Mouse (Mus musculus): ENCODE results near the gene Sirt7. TPM values are rescaled to one million over a fixed set of nuclear protein-coding genes. Genes with fewer than 3 reads are reported as not detected.
A peak's percentile ranks its signal among the peaks of the same experiment; 100 is the strongest.

Sirt7 gene
- total and polyA plus RNA-seq, 3 experiments, result 74.4 to 91.3 (median 75.2) TPM

DNA sequence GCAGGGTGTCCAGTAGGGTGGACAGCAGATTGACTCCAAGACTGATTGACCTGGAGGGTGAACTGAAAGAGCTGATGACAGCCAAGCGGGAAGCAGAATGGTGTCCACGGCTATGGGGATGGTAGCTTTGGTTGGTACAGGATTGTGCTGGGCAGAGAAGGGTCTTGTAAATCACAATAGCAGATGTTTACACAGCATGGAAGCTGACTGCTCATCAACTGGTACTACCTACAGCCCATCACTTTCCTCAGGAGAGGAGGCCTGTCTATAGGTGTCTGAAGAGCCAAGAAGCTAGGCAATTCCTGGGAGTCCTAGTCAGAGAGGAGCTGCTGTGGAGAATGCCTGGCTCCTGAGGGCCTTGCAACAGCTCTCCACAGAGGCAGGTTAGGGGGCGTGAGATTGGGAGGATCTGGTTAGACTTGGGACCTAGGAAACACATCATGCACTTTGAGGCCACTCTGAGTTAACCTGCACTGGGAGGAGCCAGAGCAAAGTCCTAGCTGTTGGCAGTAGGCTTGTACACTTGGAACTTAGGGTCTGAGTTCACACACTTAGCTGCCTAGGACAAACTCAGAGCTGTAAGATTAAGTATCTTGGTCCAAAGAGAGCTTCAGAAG, 48.6 kb downstream of the Sirt7 start:
- Histone ChIP-seq H3K27me3 (replicated peaks) (no peaks in the 10 kb centered on the region), H3K9me3 (replicated peaks; ENCODE audit: low read length) (no peaks in the 10 kb centered on the region), H3K36me3 (replicated peaks in 1 of 2; ENCODE audit: control insufficient read depth in 1 of 2, insufficient read depth in 1 of 2, low read length in 1 of 2) (peaks cover 32 to 46% of the 10 kb centered on the region in 2 experiments), H3K27ac (ENCODE audit: insufficient read depth, low read depth) (no peak overlapping the region), H3K4me3 (replicated peaks in 1 of 3; ENCODE audit: low read depth in 2 of 3, low read length in 2 of 3, poor library complexity in 1 of 3) (no peak overlapping the region), H3K9ac (ENCODE audit: insufficient read depth, low read depth) (no peak overlapping the region), H3K79me2 (replicated peaks; ENCODE audit: control insufficient read depth, extremely low read depth, insufficient read depth, poor library complexity, severe bottlenecking) (peaks cover 43% of the 10 kb centered on the region), H3K4me2 (ENCODE audit: insufficient read depth, low read depth, poor library complexity, severe bottlenecking) (no peak overlapping the region), H3K4me1 (ENCODE audit: control insufficient read depth in 1 of 2, insufficient read depth in 2 of 2) (peaks cover 11 to 61% of the 10 kb centered on the region in 2 experiments)
- in situ Hi-C loops (cut with MboI; ENCODE audit: low pct_ligation_motif_present, low pct_unique_long_range_greater_than_20kb, low sequenced_read_pairs), result no loop called here
- no peak for DNase-seq (ENCODE audit: extremely low read depth)
- dilution Hi-C loops (cut with MboI; ENCODE audit: extremely low pct_ligation_motif_present, extremely low pct_unique_long_range_greater_than_20kb, low sequenced_read_pairs), result no loop called here
- TF ChIP-seq UBTF (IDR thresholded peaks at IDR 0.05; ENCODE audit: low read depth, low read length) (no peak), TBP (conservative IDR thresholded peaks at IDR 0.05; ENCODE audit: low read depth, low read length) (no peak), EP300 (IDR thresholded peaks at IDR 0.05; ENCODE audit: low read length) (no peak), GABPA (IDR thresholded peaks at IDR 0.05; ENCODE audit: insufficient replicate concordance, low read depth, low read length) (no peak), PAX5 (IDR thresholded peaks at IDR 0.05; ENCODE audit: low read length) (no peak), E2F4 (IDR thresholded peaks at IDR 0.05; ENCODE audit: insufficient replicate concordance, low read depth, low read length) (no peak), MAFK (IDR thresholded peaks at IDR 0.05; ENCODE audit: insufficient replicate concordance, low read length) (no peak), USF2 (conservative IDR thresholded peaks at IDR 0.05; ENCODE audit: low read depth, low read length) (no peak), JUND (conservative IDR thresholded peaks at IDR 0.05; ENCODE audit: low read depth, low read length) (no peak), MAX (IDR thresholded peaks at IDR 0.05; ENCODE audit: low read length) (no peak), CHD2 (IDR thresholded peaks at IDR 0.05; ENCODE audit: low read length) (0 out of 2 replicates have a peak, but pooled peaks have one; percentile 2), MAZ (IDR thresholded peaks at IDR 0.05; ENCODE audit: low read depth, low read length) (no peak), POLR2A (IDR thresholded peaks at IDR 0.05; ENCODE audit: low read depth, low read length) (peak; percentile 65), POLR2AphosphoS2 (IDR thresholded peaks at IDR 0.05; ENCODE audit: low read depth, low read length) (peak; percentile 65; the same call in 1 of the 2 replicates), SMC3 (IDR thresholded peaks at IDR 0.05; ENCODE audit: low read depth, low read length) (no peak), SIN3A (IDR thresholded peaks at IDR 0.05; ENCODE audit: low read length) (0 out of 2 replicates have a peak, but pooled peaks have one; percentile 0), RAD21 (IDR thresholded peaks at IDR 0.05; ENCODE audit: low read depth, low read length) (no peak)

DNA sequence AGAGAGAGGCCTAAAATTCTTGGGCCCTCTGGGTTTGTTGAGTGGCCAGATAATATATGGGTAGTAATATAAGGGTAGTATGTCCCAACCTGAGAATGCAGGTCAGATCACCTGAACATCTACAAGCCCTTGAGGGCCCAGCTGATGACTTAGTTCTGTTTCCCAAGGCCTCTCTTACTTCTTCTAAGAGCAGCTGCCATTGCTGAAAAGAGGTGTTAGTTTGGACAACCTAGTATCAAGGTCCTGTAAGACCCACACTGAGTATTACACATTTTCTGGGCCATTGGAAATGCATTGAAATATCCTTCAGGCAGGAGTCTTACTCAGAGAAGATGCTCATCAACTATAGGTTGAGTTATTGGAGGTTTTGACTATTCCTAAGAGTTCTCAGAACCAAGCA, 49.1 kb downstream of the Sirt7 start:
- in situ Hi-C loops (cut with MboI; ENCODE audit: low pct_ligation_motif_present, low pct_unique_long_range_greater_than_20kb, low sequenced_read_pairs), result no loop called here
- Histone ChIP-seq H3K4me3 (replicated peaks in 1 of 3; ENCODE audit: low read depth in 2 of 3, low read length in 2 of 3, poor library complexity in 1 of 3) (no peak overlapping the region), H3K27ac (ENCODE audit: insufficient read depth, low read depth) (no peak overlapping the region), H3K4me2 (ENCODE audit: insufficient read depth, low read depth, poor library complexity, severe bottlenecking) (no peak overlapping the region), H3K36me3 (replicated peaks in 1 of 2; ENCODE audit: control insufficient read depth in 1 of 2, insufficient read depth in 1 of 2, low read length in 1 of 2) (peaks cover 35 to 51% of the 10 kb centered on the region in 2 experiments), H3K9ac (ENCODE audit: insufficient read depth, low read depth) (no peak overlapping the region), H3K4me1 (ENCODE audit: control insufficient read depth in 1 of 2, insufficient read depth in 2 of 2) (peaks cover 15 to 66% of the 10 kb centered on the region in 2 experiments), H3K27me3 (replicated peaks) (no peaks in the 10 kb centered on the region), H3K79me2 (replicated peaks; ENCODE audit: control insufficient read depth, extremely low read depth, insufficient read depth, poor library complexity, severe bottlenecking) (peaks cover 45% of the 10 kb centered on the region), H3K9me3 (replicated peaks; ENCODE audit: low read length) (no peaks in the 10 kb centered on the region)
- DNase-seq (ENCODE audit: extremely low read depth), result no peak
- no peak for TF ChIP-seq TBP (conservative IDR thresholded peaks at IDR 0.05; ENCODE audit: low read depth, low read length)
- no peak for TF ChIP-seq EP300 (IDR thresholded peaks at IDR 0.05; ENCODE audit: low read length)
- TF ChIP-seq SMC3 (IDR thresholded peaks at IDR 0.05; ENCODE audit: low read depth, low read length), result no peak
- TF ChIP-seq USF2 (conservative IDR thresholded peaks at IDR 0.05; ENCODE audit: low read depth, low read length), result no peak
- peak; percentile 65; the same call in 1 of the 2 replicates for TF ChIP-seq POLR2AphosphoS2 (IDR thresholded peaks at IDR 0.05; ENCODE audit: low read depth, low read length)
- dilution Hi-C loops (cut with MboI; ENCODE audit: extremely low pct_ligation_motif_present, extremely low pct_unique_long_range_greater_than_20kb, low sequenced_read_pairs), result no loop called here

Data from CH12.LX (cell line).